Mouse (Mus musculus): ENCODE measurements at regions not wholly inside any gene's neighbourhood (a gene's known extent, or its start where the extent isn't known, plus 50 kb on each side); places are given as distances from the start of the nearest gene placed in this dataset.

GRCm38 (mm10) chr15:7639444-7639843 is 171.2 kb upstream of the Gdnf start:
- H3K4me1 ChIP-seq (ENCODE audit: control insufficient read depth, insufficient read depth, low read length), result no peaks in the 10 kb centered on the region
- no peak overlapping the region for H3K4me2 ChIP-seq
- WGBS (ENCODE audit: insufficient replicate concordance), result 67% methylated on average over 6 of the region's 6 CpGs
- no peak overlapping the region for H3K27ac ChIP-seq (ENCODE audit: low read depth, low read length)
- H3K36me3 ChIP-seq (ENCODE audit: control insufficient read depth, insufficient read depth, low read length), result no peaks in the 10 kb centered on the region
- H3K27me3 ChIP-seq (ENCODE audit: control insufficient read depth, insufficient read depth, low read length), result no peaks in the 10 kb centered on the region
- no peak overlapping the region for H3K9ac ChIP-seq (ENCODE audit: low read depth, low read length)
- no peaks in the 10 kb centered on the region for H3K9me3 ChIP-seq (replicated peaks; ENCODE audit: control insufficient read depth, low read length)
- H3K4me3 ChIP-seq (ENCODE audit: low read depth, low read length), result no peak overlapping the region
- ATAC-seq (replicated peaks; ENCODE audit: insufficient number of reproducible peaks, low FRiP score, low TSS enrichment), result no peak

GRCm38 (mm10) chr15:7642075-7642474 is 168.6 kb upstream of the Gdnf start:
- no peak overlapping the region for H3K4me3 ChIP-seq (ENCODE audit: low read depth, low read length)
- no peaks in the 10 kb centered on the region for H3K4me1 ChIP-seq (ENCODE audit: control insufficient read depth, insufficient read depth, low read length)
- no peaks in the 10 kb centered on the region for H3K36me3 ChIP-seq (ENCODE audit: control insufficient read depth, insufficient read depth, low read length)
- 62% methylated on average over 2 of the region's 2 CpGs for WGBS (ENCODE audit: insufficient replicate concordance)
- no peak overlapping the region for H3K9ac ChIP-seq (ENCODE audit: low read depth, low read length)
- no peak for ATAC-seq (replicated peaks; ENCODE audit: insufficient number of reproducible peaks, low FRiP score, low TSS enrichment)
- H3K27me3 ChIP-seq (ENCODE audit: control insufficient read depth, insufficient read depth, low read length), result no peaks in the 10 kb centered on the region
- no peak overlapping the region for H3K27ac ChIP-seq (ENCODE audit: low read depth, low read length)
- H3K9me3 ChIP-seq (replicated peaks; ENCODE audit: control insufficient read depth, low read length), result no peaks in the 10 kb centered on the region
- H3K4me2 ChIP-seq, result no peak overlapping the region

- 53% methylated on average over 3 of the region's 3 CpGs for WGBS (ENCODE audit: insufficient replicate concordance)
- Histone ChIP-seq H3K4me3 (ENCODE audit: low read depth, low read length) (no peak overlapping the region), H3K36me3 (ENCODE audit: control insufficient read depth, insufficient read depth, low read length) (no peaks in the 10 kb centered on the region), H3K9me3 (replicated peaks; ENCODE audit: control insufficient read depth, low read length) (no peaks in the 10 kb centered on the region), H3K4me2 (no peak overlapping the region), H3K27ac (ENCODE audit: low read depth, low read length) (no peak overlapping the region), H3K27me3 (ENCODE audit: control insufficient read depth, insufficient read depth, low read length) (no peaks in the 10 kb centered on the region), H3K4me1 (ENCODE audit: control insufficient read depth, insufficient read depth, low read length) (no peaks in the 10 kb centered on the region), H3K9ac (ENCODE audit: low read depth, low read length) (no peak overlapping the region)
- no peak for ATAC-seq (replicated peaks; ENCODE audit: insufficient number of reproducible peaks, low FRiP score, low TSS enrichment)
Observed at GRCm38 (mm10) chr15:7650705-7651104, 159.9 kb upstream of the Gdnf start.

GRCm38 (mm10) chr15:7663888-7664287 is 146.8 kb upstream of the Gdnf start:
- Histone ChIP-seq H3K27ac (ENCODE audit: low read depth, low read length) (no peak overlapping the region), H3K9me3 (replicated peaks; ENCODE audit: control insufficient read depth, low read length) (no peaks in the 10 kb centered on the region), H3K9ac (ENCODE audit: low read depth, low read length) (no peak overlapping the region), H3K4me1 (ENCODE audit: control insufficient read depth, insufficient read depth, low read length) (no peaks in the 10 kb centered on the region), H3K36me3 (ENCODE audit: control insufficient read depth, insufficient read depth, low read length) (no peaks in the 10 kb centered on the region), H3K4me3 (ENCODE audit: low read depth, low read length) (no peak overlapping the region), H3K27me3 (ENCODE audit: control insufficient read depth, insufficient read depth, low read length) (no peaks in the 10 kb centered on the region), H3K4me2 (no peak overlapping the region)
- no peak for ATAC-seq (replicated peaks; ENCODE audit: insufficient number of reproducible peaks, low FRiP score, low TSS enrichment)
- WGBS (ENCODE audit: insufficient replicate concordance), result 79% methylated on average over 2 of the region's 2 CpGs

- Histone ChIP-seq H3K36me3 (ENCODE audit: control insufficient read depth, insufficient read depth, low read length) (no peaks in the 10 kb centered on the region), H3K4me2 (no peak overlapping the region), H3K27me3 (ENCODE audit: control insufficient read depth, insufficient read depth, low read length) (0 out of 2 replicates have a peak, but pooled peaks cover 3% of the 10 kb centered on the region)
Observed at GRCm38 (mm10) chr15:7669631-7670030, 141.0 kb upstream of the Gdnf start.

GRCm38 (mm10) chr15:7676970-7677369 is 133.7 kb upstream of the Gdnf start:
- no peak overlapping the region for H3K4me3 ChIP-seq (ENCODE audit: low read depth, low read length)
- no peaks in the 10 kb centered on the region for H3K9me3 ChIP-seq (replicated peaks; ENCODE audit: control insufficient read depth, low read length)
- H3K27me3 ChIP-seq (ENCODE audit: control insufficient read depth, insufficient read depth, low read length), result no peaks in the 10 kb centered on the region
- H3K9ac ChIP-seq (ENCODE audit: low read depth, low read length), result no peak overlapping the region
- no peaks in the 10 kb centered on the region for H3K4me1 ChIP-seq (ENCODE audit: control insufficient read depth, insufficient read depth, low read length)
- H3K4me2 ChIP-seq, result no peak overlapping the region
- 68% methylated on average over 1 of the region's 1 CpGs for WGBS (ENCODE audit: insufficient replicate concordance)
- no peaks in the 10 kb centered on the region for H3K36me3 ChIP-seq (ENCODE audit: control insufficient read depth, insufficient read depth, low read length)
- no peak overlapping the region for H3K27ac ChIP-seq (ENCODE audit: low read depth, low read length)
- no peak for ATAC-seq (replicated peaks; ENCODE audit: insufficient number of reproducible peaks, low FRiP score, low TSS enrichment)

More at GRCm38 (mm10) chr15:7669631-7670030, 141.0 kb upstream of the Gdnf start:
- H3K9me3 ChIP-seq (replicated peaks; ENCODE audit: control insufficient read depth, low read length), result no peaks in the 10 kb centered on the region
- H3K9ac ChIP-seq (ENCODE audit: low read depth, low read length), result no peak overlapping the region
- no peaks in the 10 kb centered on the region for H3K4me1 ChIP-seq (ENCODE audit: control insufficient read depth, insufficient read depth, low read length)
- no peak overlapping the region for H3K4me3 ChIP-seq (ENCODE audit: low read depth, low read length)
- ATAC-seq (replicated peaks; ENCODE audit: insufficient number of reproducible peaks, low FRiP score, low TSS enrichment), result no peak
- no peak overlapping the region for H3K27ac ChIP-seq (ENCODE audit: low read depth, low read length)
- WGBS (ENCODE audit: insufficient replicate concordance), result 61% methylated on average over 8 of the region's 8 CpGs

- H3K27me3 ChIP-seq (ENCODE audit: control insufficient read depth, insufficient read depth, low read length), result no peaks in the 10 kb centered on the region
- H3K9me3 ChIP-seq (replicated peaks; ENCODE audit: control insufficient read depth, low read length), result no peaks in the 10 kb centered on the region
- H3K4me1 ChIP-seq (ENCODE audit: control insufficient read depth, insufficient read depth, low read length), result no peaks in the 10 kb centered on the region
- H3K27ac ChIP-seq (ENCODE audit: low read depth, low read length), result no peak overlapping the region
- no peaks in the 10 kb centered on the region for H3K36me3 ChIP-seq (ENCODE audit: control insufficient read depth, insufficient read depth, low read length)
- 82% methylated on average over 8 of the region's 8 CpGs for WGBS (ENCODE audit: insufficient replicate concordance)
- H3K4me3 ChIP-seq (ENCODE audit: low read depth, low read length), result no peak overlapping the region
- ATAC-seq (replicated peaks; ENCODE audit: insufficient number of reproducible peaks, low FRiP score, low TSS enrichment), result no peak
- no peak overlapping the region for H3K9ac ChIP-seq (ENCODE audit: low read depth, low read length)
- no peak overlapping the region for H3K4me2 ChIP-seq
Observed at GRCm38 (mm10) chr15:7678711-7679110, 131.9 kb upstream of the Gdnf start.

- H3K4me2 ChIP-seq, result no peak overlapping the region
- H3K9me3 ChIP-seq (replicated peaks; ENCODE audit: control insufficient read depth, low read length), result no peaks in the 10 kb centered on the region
- H3K27me3 ChIP-seq (ENCODE audit: control insufficient read depth, insufficient read depth, low read length), result no peaks in the 10 kb centered on the region
- no peak overlapping the region for H3K27ac ChIP-seq (ENCODE audit: low read depth, low read length)
- no peaks in the 10 kb centered on the region for H3K36me3 ChIP-seq (ENCODE audit: control insufficient read depth, insufficient read depth, low read length)
- WGBS (ENCODE audit: insufficient replicate concordance), result 60% methylated on average over 4 of the region's 4 CpGs
- H3K4me3 ChIP-seq (ENCODE audit: low read depth, low read length), result no peak overlapping the region
- H3K9ac ChIP-seq (ENCODE audit: low read depth, low read length), result no peak overlapping the region
- ATAC-seq (replicated peaks; ENCODE audit: insufficient number of reproducible peaks, low FRiP score, low TSS enrichment), result no peak
- H3K4me1 ChIP-seq (ENCODE audit: control insufficient read depth, insufficient read depth, low read length), result no peaks in the 10 kb centered on the region
Observed at GRCm38 (mm10) chr15:7681011-7681410, 129.6 kb upstream of the Gdnf start.

GRCm38 (mm10) chr15:7683235-7683974 is 127.2 kb upstream of the Gdnf start:
- 31% methylated on average over 8 of the region's 8 CpGs for WGBS (ENCODE audit: insufficient replicate concordance)
- H3K9ac ChIP-seq (ENCODE audit: low read depth, low read length), result no peak overlapping the region
- no peaks in the 10 kb centered on the region for H3K27me3 ChIP-seq (ENCODE audit: control insufficient read depth, insufficient read depth, low read length)
- no peak overlapping the region for H3K27ac ChIP-seq (ENCODE audit: low read depth, low read length)
- no peak overlapping the region for H3K4me3 ChIP-seq (ENCODE audit: low read depth, low read length)
- H3K4me2 ChIP-seq, result no peak overlapping the region
- H3K9me3 ChIP-seq (replicated peaks; ENCODE audit: control insufficient read depth, low read length), result no peaks in the 10 kb centered on the region
- no peak for ATAC-seq (replicated peaks; ENCODE audit: insufficient number of reproducible peaks, low FRiP score, low TSS enrichment)
- no peaks in the 10 kb centered on the region for H3K4me1 ChIP-seq (ENCODE audit: control insufficient read depth, insufficient read depth, low read length)
- no peaks in the 10 kb centered on the region for H3K36me3 ChIP-seq (ENCODE audit: control insufficient read depth, insufficient read depth, low read length)
